Mouse (Mus musculus): Measurements from ENCODE around the gene Ubl7.

DNA sequence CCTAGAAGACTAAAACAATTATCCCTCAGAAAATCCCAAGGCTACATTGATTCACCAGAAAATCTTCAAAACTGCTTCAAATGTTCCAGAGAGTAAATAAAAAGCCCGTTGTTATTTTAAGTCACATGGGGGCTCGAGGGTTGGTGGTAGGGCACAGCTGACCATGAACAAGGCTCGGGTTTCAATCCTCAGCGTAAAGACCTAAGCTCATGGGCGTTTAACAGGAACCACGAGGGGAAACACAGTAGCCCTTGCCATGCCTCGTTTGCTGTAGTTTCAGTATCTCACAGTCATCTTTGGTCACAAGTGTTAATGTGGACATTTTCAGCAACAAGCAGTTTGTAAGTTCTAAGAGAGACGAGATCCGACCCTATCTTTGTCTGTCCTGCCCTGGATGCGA, 10.3 kb upstream of the Ubl7 start:
- TF ChIP-seq CTCF (IDR thresholded peaks at IDR 0.05; ENCODE audit: control insufficient read depth, insufficient read depth, low read length) = no peak
- TF ChIP-seq POLR2A (IDR thresholded peaks at IDR 0.05; ENCODE audit: borderline replicate concordance, control insufficient read depth, low read depth, low read length) = no peak
